Mouse (Mus musculus) testis, adult 2 months (tissue): ENCODE measurements around the gene Fam117a.

Source experiments
- CTCF ChIP-seq: fragments of 200-500 bp; IDR thresholded peaks from 2 replicates; pipeline ENCODE4 v1.5.1; 2012; ENCODE audit warnings: low read depth, mild to moderate bottlenecking, inconsistent platforms, low read length, moderate library complexity; ENCODE audit not compliant: control insufficient read depth, insufficient read depth, insufficient replicate concordance
- POLR2A ChIP-seq: fragments of 200-500 bp; IDR thresholded peaks from 2 replicates; pipeline ENCODE4 v1.6.1; 2012; ENCODE audit warnings: low read depth, mild to moderate bottlenecking, inconsistent platforms, low read length, moderate library complexity; ENCODE audit not compliant: control insufficient read depth

DNA sequence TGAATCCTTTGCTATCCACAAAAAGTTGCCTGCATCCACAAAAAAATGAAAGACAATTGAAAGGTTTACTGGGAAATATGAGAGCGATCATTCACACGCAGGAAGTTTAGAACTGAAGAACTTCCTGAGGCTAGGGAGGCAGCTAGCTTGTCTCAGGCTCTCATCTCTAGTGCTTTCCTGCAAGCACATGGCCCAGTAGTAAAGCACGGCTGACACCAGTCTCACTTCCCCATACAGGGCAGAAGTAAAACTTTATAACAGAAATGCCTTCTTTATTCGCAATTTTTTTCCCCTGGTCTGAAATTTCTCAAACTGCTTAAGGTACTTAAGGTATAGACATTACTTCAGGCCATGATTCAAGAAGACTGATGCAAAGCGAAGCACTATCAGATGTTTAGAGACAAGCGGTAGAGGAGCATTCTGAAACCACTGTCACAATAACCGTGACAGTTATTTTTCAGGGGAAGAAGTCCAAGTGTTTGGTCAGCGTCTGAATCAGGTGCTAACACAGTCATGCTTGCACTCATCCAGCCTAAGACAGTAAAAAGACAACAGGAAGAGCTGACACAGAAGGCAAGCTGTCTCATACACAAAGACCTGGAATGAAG is 43.7 kb upstream of the Fam117a start:
- no peak for TF ChIP-seq POLR2A
- TF ChIP-seq CTCF: no peak
